ENCODE assay signal across 8 mouse cellular contexts in genomic region chr1:91098887-91099286, GRCm38 (mm10). TPM values are rescaled to one million over a fixed set of nuclear protein-coding genes. Genes with fewer than 3 reads are reported as not detected.
DNase-seq lines count a peak whose midpoint lies in the region; ATAC-seq and TF ChIP-seq lines count a peak whose summit lies in the region.

No protein-coding gene starts in this region.

- no peak for ATAC-seq in midbrain, embryonic 16.5 days
- ATAC-seq in limb, embryonic 12.5 days (ENCODE audit: insufficient number of reproducible peaks, insufficient read depth, low FRiP score, low TSS enrichment, low read depth): 0 out of 2 replicates have a peak, but pooled peaks have one; percentile 40
- ATAC-seq in stomach, embryonic 14.5 days (ENCODE audit: insufficient number of reproducible peaks, insufficient read depth, low FRiP score, low read depth): 0 out of 2 replicates have a peak, but pooled peaks have one; percentile 51

- no peaks in the 10 kb centered on the region for H3K27me3 ChIP-seq in midbrain, embryonic 10.5 days (ENCODE audit: low read depth, poor library complexity, severe bottlenecking)
- no peaks in the 10 kb centered on the region for H3K27me3 ChIP-seq in midbrain, embryonic 16.5 days (ENCODE audit: control insufficient read depth, insufficient read depth, low read depth, low read length)
- no peaks in the 10 kb centered on the region for H3K27me3 ChIP-seq in kidney, adult 2 months (replicated peaks; ENCODE audit: control insufficient read depth, insufficient read depth, low read length)
- H3K27me3 ChIP-seq in limb, embryonic 12.5 days: no peaks in the 10 kb centered on the region
- H3K27me3 ChIP-seq in stomach, embryonic 14.5 days (ENCODE audit: control insufficient read depth, insufficient read depth, low read length): no peaks in the 10 kb centered on the region

- 13% methylated on average over 6 of the region's 6 CpGs for WGBS in midbrain, embryonic 10.5 days
- 12% methylated on average over 6 of the region's 6 CpGs for WGBS in midbrain, embryonic 16.5 days
- 26% methylated on average over 6 of the region's 6 CpGs for WGBS in kidney, adult 2 months
- 18% methylated on average over 6 of the region's 6 CpGs for WGBS in limb, embryonic 12.5 days
- WGBS in stomach, embryonic 14.5 days: 6% methylated on average over 6 of the region's 6 CpGs

- no peak overlapping the region for H3K4me2 ChIP-seq in midbrain, embryonic 16.5 days (ENCODE audit: low read length)
- no peak overlapping the region for H3K4me2 ChIP-seq in limb, embryonic 12.5 days
- no peak overlapping the region for H3K4me2 ChIP-seq in stomach, embryonic 14.5 days (replicated peaks; ENCODE audit: low read depth, low read length)

- no peak for TF ChIP-seq POLR2A in kidney, adult 2 months (IDR thresholded peaks at IDR 0.05; ENCODE audit: low read depth, low read length)

- no peaks in the 10 kb centered on the region for H3K9me3 ChIP-seq in midbrain, embryonic 10.5 days (replicated peaks)
- no peaks in the 10 kb centered on the region for H3K9me3 ChIP-seq in midbrain, embryonic 16.5 days (replicated peaks; ENCODE audit: control insufficient read depth, low read length, poor library complexity, severe bottlenecking)
- no peaks in the 10 kb centered on the region for H3K9me3 ChIP-seq in limb, embryonic 12.5 days
- H3K9me3 ChIP-seq in stomach, embryonic 14.5 days (ENCODE audit: control insufficient read depth, low read depth, low read length): no peaks in the 10 kb centered on the region

- H3K9ac ChIP-seq in midbrain, embryonic 16.5 days (ENCODE audit: low read depth, low read length): no peak overlapping the region
- H3K9ac ChIP-seq in limb, embryonic 12.5 days (replicated peaks): no peak overlapping the region; the same call in 1 of the 2 replicates
- no peak overlapping the region for H3K9ac ChIP-seq in stomach, embryonic 14.5 days (replicated peaks; ENCODE audit: low read depth, low read length)

- peaks cover 6% of the 10 kb centered on the region for H3K4me1 ChIP-seq in midbrain, embryonic 10.5 days
- no peaks in the 10 kb centered on the region for H3K4me1 ChIP-seq in midbrain, embryonic 16.5 days (ENCODE audit: control insufficient read depth, insufficient read depth, low read length)
- peaks cover 9% of the 10 kb centered on the region; the same call in 1 of the 2 replicates for H3K4me1 ChIP-seq in kidney, adult 2 months (ENCODE audit: control insufficient read depth, insufficient read depth, low read length)
- H3K4me1 ChIP-seq in limb, embryonic 12.5 days (replicated peaks): peaks cover 26% of the 10 kb centered on the region
- peaks cover 19% of the 10 kb centered on the region for H3K4me1 ChIP-seq in stomach, embryonic 14.5 days (ENCODE audit: control insufficient read depth, insufficient read depth, low read length)

- TF ChIP-seq CTCF in kidney, adult 2 months (conservative IDR thresholded peaks at IDR 0.05; ENCODE audit: insufficient read depth, insufficient read length, low read depth, low read length): peak; percentile 85

- peak; percentile 65 for DNase-seq in midbrain, embryonic 10.5 days (ENCODE audit: low spot score)
- DNase-seq in embryo, embryonic 10 days (ENCODE audit: low spot score): peak; percentile 71
- peak; percentile 70 to 77 for DNase-seq in heart, adult 9 months (ENCODE audit: low spot score in 2 of 2)
- peak; percentile 72 for DNase-seq in kidney, adult 2 months
- DNase-seq in naive thymus-derived CD4-positive, alpha-beta T cell, adult 2 months (ENCODE audit: low read depth): peak; percentile 90

- H3K27ac ChIP-seq in midbrain, embryonic 10.5 days (replicated peaks): peak overlapping the region; percentile 77
- H3K27ac ChIP-seq in midbrain, embryonic 16.5 days (ENCODE audit: low read length): no peak overlapping the region
- H3K27ac ChIP-seq in kidney, adult 2 months (ENCODE audit: insufficient read depth, low read depth, low read length): no peak overlapping the region
- H3K27ac ChIP-seq in limb, embryonic 12.5 days: no peak overlapping the region
- H3K27ac ChIP-seq in stomach, embryonic 14.5 days (ENCODE audit: low read length): no peak overlapping the region

- H3K36me3 ChIP-seq in midbrain, embryonic 10.5 days: no peaks in the 10 kb centered on the region
- H3K36me3 ChIP-seq in midbrain, embryonic 16.5 days (ENCODE audit: control insufficient read depth, insufficient read depth, low read length): 0 out of 2 replicates have a peak, but pooled peaks cover 5% of the 10 kb centered on the region
- H3K36me3 ChIP-seq in kidney, adult 2 months (ENCODE audit: control insufficient read depth, insufficient read depth, low read length): no peaks in the 10 kb centered on the region
- H3K36me3 ChIP-seq in limb, embryonic 12.5 days: 0 out of 2 replicates have a peak, but pooled peaks cover 4% of the 10 kb centered on the region
- H3K36me3 ChIP-seq in stomach, embryonic 14.5 days (ENCODE audit: control insufficient read depth, insufficient read depth, low read length): peaks cover 3% of the 10 kb centered on the region; the same call in 1 of the 2 replicates

- no peak overlapping the region for H3K4me3 ChIP-seq in midbrain, embryonic 10.5 days
- H3K4me3 ChIP-seq in midbrain, embryonic 16.5 days (ENCODE audit: low read depth, low read length): no peak overlapping the region
- H3K4me3 ChIP-seq in kidney, adult 2 months (ENCODE audit: insufficient read depth, low read depth, low read length): no peak overlapping the region
- H3K4me3 ChIP-seq in limb, embryonic 12.5 days (replicated peaks): no peak overlapping the region
- H3K4me3 ChIP-seq in stomach, embryonic 14.5 days (ENCODE audit: low read depth, low read length): no peak overlapping the region

RNA-seq across cellular contexts. Expression of gene Rbm44, which starts 46.0 kb away (rescaled TPM):
- 0.36 and 0.51 TPM in 2 replicates for polyA plus RNA-seq in midbrain, embryonic 10.5 days (2016; fragmentation: Nextera tagmentation; extraction: Ambion mirVana)
- 0.24 and 0.48 TPM in 2 replicates for polyA plus RNA-seq in midbrain, embryonic 16.5 days (2015; fragmentation: Nextera tagmentation; extraction: Ambion mirVana)
- 0.01 TPM in 1 of 2 replicates, not detected in the other for polyA plus RNA-seq in kidney, adult 2 months (2012; rRNA removed)
- 0.70 and 1.0 TPM in 2 replicates for polyA plus RNA-seq in limb, embryonic 12.5 days (2016; fragmentation: Nextera tagmentation; extraction: Ambion mirVana)
- 0.38 and 0.46 TPM in 2 replicates for polyA plus RNA-seq in stomach, embryonic 14.5 days (2014; fragmentation: Nextera tagmentation; extraction: Ambion mirVana)
